Mouse (Mus musculus) olfactory bulb, adult 2 months (tissue): Measurements from ENCODE around the gene Ms4a13.
"Not testable (repeated sequence)": the region's sequence is repeated elsewhere in the genome, so short reads cannot be mapped to it uniquely, and the experiment has no call there.

Experiments used
- CTCF ChIP-seq: fragments of 200-500 bp; IDR thresholded peaks from 2 replicates; pipeline ENCODE4 v1.5.1; 2012; ENCODE audit warnings: low read depth, mild to moderate bottlenecking, low read length, moderate library complexity; ENCODE audit not compliant: insufficient read depth
- POLR2A ChIP-seq: fragments of 200-500 bp; IDR thresholded peaks from 2 replicates; pipeline ENCODE4 v1.6.1; 2012; ENCODE audit warnings: mild to moderate bottlenecking, low read depth, low read length, moderate library complexity; ENCODE audit not compliant: insufficient read depth

DNA sequence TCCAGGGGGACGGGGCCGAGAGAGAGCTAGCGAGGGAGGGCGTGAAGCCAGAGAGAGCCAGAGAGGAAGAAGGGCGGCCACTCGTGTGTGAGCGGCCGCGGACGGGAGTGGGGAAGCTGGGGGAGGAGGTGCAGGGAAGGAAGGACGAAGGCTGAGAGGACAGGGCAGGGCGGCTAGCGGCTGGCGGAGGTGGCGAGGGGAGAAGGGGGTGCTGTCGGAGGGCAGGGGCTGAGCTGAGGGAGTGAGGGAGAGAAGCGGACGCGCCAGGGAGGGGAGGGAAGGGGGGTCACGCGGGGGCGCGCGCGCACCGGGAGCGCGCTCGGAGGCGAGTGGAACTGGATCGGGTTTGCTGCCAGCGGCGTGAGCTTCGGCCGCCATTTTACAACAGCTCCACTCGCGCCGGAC is 75.5 kb downstream of the Ms4a13 start:
- not testable (repeated sequence) for TF ChIP-seq POLR2A, CTCF
